Mouse (Mus musculus) intestine, embryonic 16.5 days (tissue): ENCODE data around the gene Tbx21. TPM values are rescaled to one million over a fixed set of nuclear protein-coding genes. Genes with fewer than 3 reads are reported as not detected.

Source experiments
- ATAC-seq: fragments of 200-750 bp; cut with Nextera tagmentation; 2 replicates; pipeline ENCODE4 v1.8.0; 2017; ENCODE audit warnings: moderate TSS enrichment, moderate library complexity
- H3K27ac ChIP-seq: fragments of 300-500 bp; sonication (generic); 2 replicates; pipeline ENCODE4 v1.5.1; 2014; ENCODE audit warnings: mild to moderate bottlenecking, low read length
- H3K27me3 ChIP-seq: fragments of 300-500 bp; sonication (generic); replicated peaks from 2 replicates; pipeline ENCODE4 v1.6.1; 2014; ENCODE audit warnings: low read length, control low read depth, mixed read lengths; ENCODE audit not compliant: control insufficient read depth, insufficient read depth
- H3K36me3 ChIP-seq: fragments of 300-500 bp; sonication (generic); 2 replicates; pipeline ENCODE4 v1.6.1; 2014; ENCODE audit warnings: low read length, control low read depth; ENCODE audit not compliant: control insufficient read depth, insufficient read depth
- H3K4me1 ChIP-seq: fragments of 300-500 bp; sonication (generic); 2 replicates; pipeline ENCODE4 v1.6.1; 2014; ENCODE audit warnings: low read length, control low read depth, mixed read lengths; ENCODE audit not compliant: control insufficient read depth, insufficient read depth
- H3K4me2 ChIP-seq: fragments of 300-500 bp; sonication (generic); 2 replicates; pipeline ENCODE4 v1.6.1; 2014; ENCODE audit warnings: low read depth, low read length, control low read depth
- H3K4me3 ChIP-seq: fragments of 300-500 bp; sonication (generic); 2 replicates; pipeline ENCODE4 v1.5.1; 2014; ENCODE audit warnings: mild to moderate bottlenecking, low read length
- H3K9ac ChIP-seq: fragments of 300-500 bp; sonication (generic); 2 replicates; pipeline ENCODE4 v1.6.1; 2014; ENCODE audit warnings: low read depth, low read length
- H3K9me3 ChIP-seq: fragments of 300-500 bp; sonication (generic); 2 replicates; pipeline ENCODE4 v1.6.1; 2016; ENCODE audit warnings: low read length, control low read depth; ENCODE audit not compliant: control insufficient read depth
- WGBS: fragments of 180-500 bp; shearing (Covaris S2); extraction: QIAGEN DNeasy Blood & Tissue Kit; methylation state at CpG from one replicate; pipeline ENCODE4 v1.1.7; 2014; 5-methylcytosine and 5-hydroxymethylcytosine counted together
- polyA plus RNA-seq: library from polyadenylated mRNA; unstranded; fragments of >200 nt; fragmentation: Nextera tagmentation; extraction: Ambion mirVana; gene quantifications from 2 replicates; pipeline ENCODE4 v1.2.1, GENCODE M21; 2015

Tbx21 gene
- polyA plus RNA-seq, 1 experiment from 2014 or later: 0.27 TPM

GRCm38 (mm10) chr11:97063921-97064295 lies 51.2 kb downstream of the Tbx21 start:
- H3K36me3 ChIP-seq: peaks cover 8% of the 10 kb centered on the region
- H3K9me3 ChIP-seq: no peaks in the 10 kb centered on the region
- H3K9ac ChIP-seq: no peak overlapping the region
- H3K4me2 ChIP-seq: no peak overlapping the region
- H3K4me3 ChIP-seq: no peak overlapping the region
- no peak overlapping the region for H3K27ac ChIP-seq
- no peak for ATAC-seq
- no peaks in the 10 kb centered on the region for H3K27me3 ChIP-seq
- WGBS: 89% methylated on average over 3 of the region's 3 CpGs
- H3K4me1 ChIP-seq: peaks cover 3% of the 10 kb centered on the region; the same call in 1 of the 2 replicates

GRCm38 (mm10) chr11:97063274-97063920 lies 51.7 kb downstream of the Tbx21 start:
- 53% methylated on average over 9 of the region's 9 CpGs for WGBS
- Histone ChIP-seq H3K4me1 (peaks cover 3% of the 10 kb centered on the region; the same call in 1 of the 2 replicates), H3K27me3 (no peaks in the 10 kb centered on the region), H3K4me2 (no peak overlapping the region), H3K9ac (no peak overlapping the region), H3K9me3 (no peaks in the 10 kb centered on the region), H3K27ac (no peak overlapping the region; the same call in 1 of the 2 replicates), H3K4me3 (no peak overlapping the region), H3K36me3 (peaks cover 8% of the 10 kb centered on the region)
- no peak for ATAC-seq

DNA sequence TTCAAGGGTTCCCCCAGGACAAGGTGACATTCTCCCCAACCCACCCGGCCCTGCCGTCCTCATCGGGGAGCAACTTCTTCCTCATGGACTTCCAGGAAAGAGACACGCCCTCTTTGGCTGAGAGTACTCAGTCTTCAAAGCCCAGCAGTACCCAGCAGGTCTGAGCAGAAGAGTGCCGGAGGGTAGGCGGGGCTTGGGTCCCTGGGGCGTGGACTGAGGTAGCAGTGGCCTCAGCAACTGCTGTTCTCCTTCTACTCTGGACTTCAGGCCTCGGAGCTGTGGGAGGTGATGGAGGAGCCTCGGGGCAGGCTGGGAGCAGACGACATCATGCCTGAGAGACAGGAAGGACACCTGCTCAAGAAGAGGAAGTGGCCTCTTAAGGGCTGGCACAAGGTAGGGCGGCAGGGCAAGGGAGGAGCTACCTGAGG lies 62.9 kb downstream of the Tbx21 start:
- WGBS: 15% methylated on average over 11 of the region's 11 CpGs
- Histone ChIP-seq H3K27me3 (no peaks in the 10 kb centered on the region), H3K9me3 (no peaks in the 10 kb centered on the region), H3K4me2 (peak overlapping the region; percentile 78), H3K4me1 (peaks cover 20% of the 10 kb centered on the region), H3K36me3 (peaks cover 26% of the 10 kb centered on the region), H3K4me3 (peak overlapping the region; percentile 80), H3K9ac (peak overlapping the region; percentile 86), H3K27ac (peak overlapping the region; percentile 84)
- ATAC-seq: peak; percentile 87

DNA sequence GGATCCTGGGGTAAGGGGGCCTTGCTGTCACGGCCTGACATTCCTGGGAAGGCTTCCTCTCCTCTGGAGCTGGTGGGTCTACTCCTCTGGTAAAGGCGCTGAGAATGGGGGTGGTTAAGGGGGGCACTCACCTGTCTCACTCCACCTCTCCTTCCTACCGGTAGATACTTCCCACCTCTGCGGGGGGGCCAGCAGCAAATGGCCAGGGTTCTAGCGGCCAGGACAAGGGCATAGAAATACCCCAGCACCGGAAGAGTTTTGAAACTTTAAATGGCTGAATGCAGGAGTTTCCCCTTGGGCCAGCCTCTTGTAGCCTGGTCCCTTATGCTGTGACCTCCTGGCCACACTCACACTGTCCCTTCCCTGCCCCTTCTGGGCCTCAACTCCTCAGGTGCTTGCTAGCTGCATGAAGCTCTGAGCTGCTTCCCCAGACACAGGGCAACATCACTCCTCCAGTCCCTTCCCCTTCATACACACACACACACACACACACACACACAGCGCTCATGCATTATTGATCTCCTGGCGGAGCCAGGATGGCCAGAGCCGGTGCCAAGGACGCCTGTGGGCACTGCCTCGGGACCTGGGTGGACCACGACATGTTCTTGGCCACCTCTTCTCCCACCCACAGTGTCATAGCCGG lies 64.1 kb downstream of the Tbx21 start:
- Histone ChIP-seq H3K27ac (peak overlapping the region; percentile 84), H3K4me2 (peak overlapping the region; percentile 78), H3K4me3 (peak overlapping the region; percentile 80), H3K9me3 (no peaks in the 10 kb centered on the region), H3K27me3 (no peaks in the 10 kb centered on the region), H3K4me1 (peaks cover 20% of the 10 kb centered on the region), H3K36me3 (peaks cover 24% of the 10 kb centered on the region), H3K9ac (peak overlapping the region; percentile 86)
- peak; percentile 18; the same call in 1 of the 2 replicates for ATAC-seq
- 19% methylated on average over 13 of the region's 13 CpGs for WGBS

- Histone ChIP-seq H3K4me3 (peak within 1 kb of the TSS; percentile 80), H3K36me3 (peaks cover 18% of the 10 kb centered on the region), H3K27me3 (no peaks in the 10 kb centered on the region), H3K9ac (peak within 1 kb of the TSS; percentile 86), H3K4me2 (peak within 1 kb of the TSS; percentile 78), H3K9me3 (no peaks in the 10 kb centered on the region), H3K27ac (peak within 1 kb of the TSS; percentile 84), H3K4me1 (peaks cover 20% of the 10 kb centered on the region)
- peak; percentile 76 for ATAC-seq
- 5% methylated on average over 18 of the region's 18 CpGs for WGBS
Observed at GRCm38 (mm10) chr11:97050216-97050943, 64.8 kb downstream of the Tbx21 start, which contains the start of gene Osbpl7. TSS of gene Osbpl7 (plus strand) at chr11:97050628.

GRCm38 (mm10) chr11:97049492-97050085 lies 65.5 kb downstream of the Tbx21 start:
- Histone ChIP-seq H3K4me2 (no peak overlapping the region), H3K9me3 (no peaks in the 10 kb centered on the region), H3K36me3 (peaks cover 11% of the 10 kb centered on the region), H3K27me3 (no peaks in the 10 kb centered on the region), H3K4me3 (no peak overlapping the region), H3K4me1 (peaks cover 20% of the 10 kb centered on the region), H3K9ac (0 out of 2 replicates have a peak overlapping the region, but pooled peaks have one; percentile 86), H3K27ac (peak overlapping the region; percentile 84)
- no peak for ATAC-seq
- WGBS: 74% methylated on average over 6 of the region's 6 CpGs

GRCm38 (mm10) chr11:97048090-97048650 lies 67.0 kb downstream of the Tbx21 start:
- H3K27ac ChIP-seq: no peak overlapping the region
- H3K9ac ChIP-seq: no peak overlapping the region
- H3K9me3 ChIP-seq: no peaks in the 10 kb centered on the region
- ATAC-seq: no peak
- no peaks in the 10 kb centered on the region for H3K27me3 ChIP-seq
- peaks cover 20% of the 10 kb centered on the region for H3K4me1 ChIP-seq
- H3K36me3 ChIP-seq: peaks cover 8% of the 10 kb centered on the region
- H3K4me2 ChIP-seq: no peak overlapping the region
- no peak overlapping the region for H3K4me3 ChIP-seq
- 77% methylated on average over 8 of the region's 8 CpGs for WGBS
